Mouse (Mus musculus) liver, postnatal 0 days (tissue): ENCODE results near the gene Map1b. TPM values are rescaled to one million over a fixed set of nuclear protein-coding genes. Genes with fewer than 3 reads are reported as not detected.

Experiments used
- ATAC-seq: fragments of 200-750 bp; cut with Nextera tagmentation; 2 replicates; pipeline ENCODE4 v1.8.0; 2017; ENCODE audit warnings: mild to moderate bottlenecking, moderate library complexity
- DNase-seq: peaks from one replicate; pipeline ENCODE4 v3.0.0-alpha.2; 2016
- H3K27ac ChIP-seq: fragments of 300-500 bp; sonication (generic); 2 replicates; pipeline ENCODE4 v1.5.1; 2014; ENCODE audit warnings: antibody characterized with exemption, moderate library complexity, mild to moderate bottlenecking, low read depth
- H3K27me3 ChIP-seq: fragments of 300-500 bp; sonication (generic); 2 replicates; pipeline ENCODE4 v1.6.1; 2014; ENCODE audit warnings: low read length, control low read depth, mixed read lengths; ENCODE audit not compliant: insufficient read depth
- H3K36me3 ChIP-seq: fragments of 300-500 bp; sonication (generic); replicated peaks from 2 replicates; pipeline ENCODE4 v1.6.1; 2014; ENCODE audit warnings: mild to moderate bottlenecking, control low read depth, low read length, moderate library complexity, mixed read lengths; ENCODE audit not compliant: insufficient read depth
- H3K4me1 ChIP-seq: fragments of 300-500 bp; sonication (generic); 2 replicates; pipeline ENCODE4 v1.6.1; 2014; ENCODE audit warnings: antibody characterized with exemption, mild to moderate bottlenecking, control low read depth; ENCODE audit not compliant: insufficient read depth
- H3K4me2 ChIP-seq: fragments of 300-500 bp; sonication (generic); 2 replicates; pipeline ENCODE4 v1.6.1; 2014; ENCODE audit warnings: low read depth, mild to moderate bottlenecking, low read length, moderate library complexity, mixed read lengths
- H3K4me3 ChIP-seq: fragments of 300-500 bp; sonication (generic); 2 replicates; pipeline ENCODE4 v1.5.1; 2014; ENCODE audit warnings: low read depth, low read length
- H3K9ac ChIP-seq: fragments of 300-500 bp; sonication (generic); replicated peaks from 2 replicates; pipeline ENCODE4 v1.6.1; 2014; ENCODE audit warnings: mild to moderate bottlenecking, moderate library complexity
- H3K9me3 ChIP-seq: fragments of 300-500 bp; sonication (generic); 2 replicates; pipeline ENCODE4 v1.6.1; 2016; ENCODE audit warnings: mild to moderate bottlenecking, control low read depth, low read length, mixed read lengths
- CTCF ChIP-seq: sonication (generic); IDR thresholded peaks from 2 replicates; pipeline ENCODE4 v1.5.1; 2016; ENCODE audit warnings: antibody characterized with exemption, low read depth
- EP300 ChIP-seq: IDR thresholded peaks from 2 replicates; pipeline ENCODE4 v1.6.1; 2016; ENCODE audit warnings: antibody characterized with exemption, low read depth, mild to moderate bottlenecking
- WGBS: fragments of 180-500 bp; shearing (Covaris S2); extraction: QIAGEN DNeasy Blood & Tissue Kit; methylation state at CpG from one replicate; pipeline ENCODE4 v1.1.7; 2014; ENCODE audit not compliant: insufficient replicate concordance; 5-methylcytosine and 5-hydroxymethylcytosine counted together
- polyA plus RNA-seq: library from polyadenylated mRNA; unstranded; fragments of >200 nt; fragmentation: Nextera tagmentation; extraction: Ambion mirVana; gene quantifications from 2 replicates; pipeline ENCODE4 v1.2.1, GENCODE M21; 2015

Gene Map1b
- polyA plus RNA-seq, 1 experiment from 2014 or later: 1.2 TPM

DNA sequence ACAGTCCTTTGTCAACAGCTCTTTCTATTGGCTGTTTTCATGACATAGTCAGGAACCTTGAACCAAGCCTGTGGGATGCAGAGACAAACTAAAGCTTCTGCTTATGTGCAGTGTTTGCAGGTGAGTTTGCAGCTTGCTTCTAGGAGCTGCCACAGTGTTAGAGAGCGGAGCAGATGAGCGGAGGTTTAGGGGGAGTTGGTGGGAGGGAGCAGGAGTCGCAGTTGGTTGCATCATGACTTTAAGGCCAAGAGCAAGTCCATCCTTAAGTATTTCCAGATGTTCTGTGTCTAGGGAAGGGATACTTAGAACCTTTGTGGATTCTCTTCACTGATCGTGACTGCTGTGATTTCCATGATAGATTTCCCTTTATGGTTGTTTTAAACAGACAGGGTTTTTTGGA is 142.1 kb downstream of the Map1b start:
- Histone ChIP-seq H3K36me3 (0 out of 2 replicates have a peak, but pooled peaks cover 2% of the 10 kb centered on the region), H3K4me2 (no peak overlapping the region), H3K9ac (no peak overlapping the region), H3K9me3 (no peaks in the 10 kb centered on the region), H3K4me3 (no peak overlapping the region), H3K27ac (no peak overlapping the region), H3K27me3 (no peaks in the 10 kb centered on the region), H3K4me1 (no peaks in the 10 kb centered on the region)
- DNase-seq (no peak), ATAC-seq (no peak)
- TF ChIP-seq CTCF (no peak), EP300 (no peak)
- 86% methylated on average over 4 of the region's 4 CpGs for WGBS

DNA sequence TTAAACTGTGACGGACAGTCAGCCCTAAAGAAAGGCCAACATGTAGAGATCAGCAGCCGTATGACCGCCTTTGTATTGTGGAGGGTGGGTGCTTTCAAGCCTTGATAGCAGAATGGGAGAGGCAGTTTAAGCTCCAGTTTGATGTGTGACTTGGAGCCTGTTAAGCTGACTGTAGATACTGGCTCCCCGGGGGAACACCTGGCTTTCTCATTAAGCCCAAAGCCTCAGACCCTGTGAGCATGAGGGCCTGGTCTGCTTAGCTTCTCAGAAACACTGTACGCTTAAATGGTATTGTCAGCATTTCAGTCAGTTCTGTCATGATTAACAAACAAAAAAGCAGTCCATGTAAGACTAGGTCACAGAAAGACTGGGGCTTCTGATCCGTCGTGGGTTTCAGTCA is 142.7 kb downstream of the Map1b start:
- Histone ChIP-seq H3K9me3 (no peaks in the 10 kb centered on the region), H3K27me3 (no peaks in the 10 kb centered on the region), H3K27ac (no peak overlapping the region), H3K4me3 (no peak overlapping the region), H3K9ac (no peak overlapping the region), H3K4me1 (no peaks in the 10 kb centered on the region), H3K4me2 (no peak overlapping the region), H3K36me3 (0 out of 2 replicates have a peak, but pooled peaks cover 2% of the 10 kb centered on the region)
- DNase-seq (no peak), ATAC-seq (no peak)
- WGBS: 75% methylated on average over 7 of the region's 7 CpGs
- TF ChIP-seq CTCF (no peak), EP300 (no peak)

Other genes with a start within 250 kb of the Map1b start
- gene Ptcd2, start 171.8 kb downstream of the Map1b start, polyA plus RNA-seq: 23.2 and 23.8 TPM in 2 replicates
- gene Mrps27, start 171.8 kb downstream of the Map1b start, polyA plus RNA-seq: 16.6 and 17.3 TPM in 2 replicates